Mouse (Mus musculus): ENCODE results near the gene 9130213A22Rik. TPM values are rescaled to one million over a fixed set of nuclear protein-coding genes. Genes with fewer than 3 reads are reported as not detected.

The 9130213A22Rik gene
- polyA plus RNA-seq, 2 experiments, result 0.41 to 1.1 TPM

- WGBS, result 73% methylated on average over 7 of the region's 7 CpGs
- TF ChIP-seq POLR2A (IDR thresholded peaks at IDR 0.05; ENCODE audit: borderline replicate concordance, extremely low read depth, insufficient read depth, insufficient read length), result no peak
- no peak for DNase-seq (ENCODE audit: low spot score)
Observed at GRCm38 (mm10) chr11:69147546-69147945, 25.2 kb upstream of the 9130213A22Rik start.

GRCm38 (mm10) chr11:69135361-69135760, 13.0 kb upstream of the 9130213A22Rik start:
- Histone ChIP-seq H3K36me3 (ENCODE audit: control insufficient read depth, insufficient read depth, low read length) (no peaks in the 10 kb centered on the region), H3K4me1 (ENCODE audit: control insufficient read depth, insufficient read depth, low read length) (peaks cover 13% of the 10 kb centered on the region), H3K4me3 (replicated peaks; ENCODE audit: low read length) (no peak overlapping the region), H3K9ac (ENCODE audit: low read depth, low read length, severe bottlenecking) (no peak overlapping the region), H3K27me3 (ENCODE audit: control insufficient read depth, insufficient read depth, low read length) (no peaks in the 10 kb centered on the region), H3K27ac (replicated peaks; ENCODE audit: low read depth, low read length) (no peak overlapping the region), H3K9me3 (ENCODE audit: control insufficient read depth, low read length) (no peaks in the 10 kb centered on the region), H3K4me2 (replicated peaks; ENCODE audit: low read depth, low read length, severe bottlenecking) (no peak overlapping the region)
- TF ChIP-seq POLR2A (IDR thresholded peaks at IDR 0.05; ENCODE audit: borderline replicate concordance, extremely low read depth, insufficient read depth, insufficient read length), result no peak
- ATAC-seq (ENCODE audit: low FRiP score, low read depth) (no peak), DNase-seq (ENCODE audit: low spot score) (no peak)
- WGBS, result 82% methylated on average over 6 of the region's 6 CpGs

More at GRCm38 (mm10) chr11:69147546-69147945, 25.2 kb upstream of the 9130213A22Rik start:
- no peak overlapping the region for H3K9ac ChIP-seq (ENCODE audit: low read depth, low read length, severe bottlenecking)
- H3K4me2 ChIP-seq (replicated peaks; ENCODE audit: low read depth, low read length, severe bottlenecking), result no peak overlapping the region
- no peak overlapping the region for H3K4me3 ChIP-seq (replicated peaks; ENCODE audit: low read length)
- no peaks in the 10 kb centered on the region for H3K36me3 ChIP-seq (ENCODE audit: control insufficient read depth, insufficient read depth, low read length)
- no peak overlapping the region for H3K27ac ChIP-seq (replicated peaks; ENCODE audit: low read depth, low read length)
- no peaks in the 10 kb centered on the region for H3K4me1 ChIP-seq (ENCODE audit: control insufficient read depth, insufficient read depth, low read length)
- no peaks in the 10 kb centered on the region for H3K9me3 ChIP-seq (ENCODE audit: control insufficient read depth, low read length)
- ATAC-seq (ENCODE audit: low FRiP score, low read depth), result no peak
- no peaks in the 10 kb centered on the region for H3K27me3 ChIP-seq (ENCODE audit: control insufficient read depth, insufficient read depth, low read length)

GRCm38 (mm10) chr11:69134622-69134968, 12.2 kb upstream of the 9130213A22Rik start:
- Histone ChIP-seq H3K27me3 (ENCODE audit: control insufficient read depth, insufficient read depth, low read length) (no peaks in the 10 kb centered on the region), H3K4me1 (ENCODE audit: control insufficient read depth, insufficient read depth, low read length) (peaks cover 13% of the 10 kb centered on the region), H3K9me3 (ENCODE audit: control insufficient read depth, low read length) (no peaks in the 10 kb centered on the region), H3K9ac (ENCODE audit: low read depth, low read length, severe bottlenecking) (peak overlapping the region; percentile 55; the same call in 1 of the 2 replicates), H3K27ac (replicated peaks; ENCODE audit: low read depth, low read length) (no peak overlapping the region), H3K4me2 (replicated peaks; ENCODE audit: low read depth, low read length, severe bottlenecking) (peak overlapping the region; percentile 78), H3K4me3 (replicated peaks; ENCODE audit: low read length) (peak overlapping the region; percentile 49), H3K36me3 (ENCODE audit: control insufficient read depth, insufficient read depth, low read length) (no peaks in the 10 kb centered on the region)
- no peak for TF ChIP-seq POLR2A (IDR thresholded peaks at IDR 0.05; ENCODE audit: borderline replicate concordance, extremely low read depth, insufficient read depth, insufficient read length)
- no peak for DNase-seq (ENCODE audit: low spot score)
- no peak for ATAC-seq (ENCODE audit: low FRiP score, low read depth)
- WGBS, result 22% methylated on average over 8 of the region's 8 CpGs

- Histone ChIP-seq H3K27me3 (ENCODE audit: control insufficient read depth, insufficient read depth, low read length) (no peaks in the 10 kb centered on the region), H3K4me1 (ENCODE audit: control insufficient read depth, insufficient read depth, low read length) (peaks cover 13% of the 10 kb centered on the region), H3K4me2 (replicated peaks; ENCODE audit: low read depth, low read length, severe bottlenecking) (peak overlapping the region; percentile 78), H3K27ac (replicated peaks; ENCODE audit: low read depth, low read length) (0 out of 2 replicates have a peak overlapping the region, but pooled peaks have one; percentile 38), H3K4me3 (replicated peaks; ENCODE audit: low read length) (peak overlapping the region; percentile 49), H3K9ac (ENCODE audit: low read depth, low read length, severe bottlenecking) (peak overlapping the region; percentile 55), H3K9me3 (ENCODE audit: control insufficient read depth, low read length) (no peaks in the 10 kb centered on the region), H3K36me3 (ENCODE audit: control insufficient read depth, insufficient read depth, low read length) (no peaks in the 10 kb centered on the region)
- peak; percentile 82 for ATAC-seq (ENCODE audit: low FRiP score, low read depth)
- no peak for TF ChIP-seq POLR2A (IDR thresholded peaks at IDR 0.05; ENCODE audit: borderline replicate concordance, extremely low read depth, insufficient read depth, insufficient read length)
- DNase-seq (ENCODE audit: low spot score), result peak; percentile 52
- under 1% methylated on average over 34 of the region's 34 CpGs for WGBS
Observed at GRCm38 (mm10) chr11:69133923-69134621, 11.7 kb upstream of the 9130213A22Rik start.

GRCm38 (mm10) chr11:69133566-69133922, 11.2 kb upstream of the 9130213A22Rik start:
- ATAC-seq (ENCODE audit: low FRiP score, low read depth) (no peak; the same call in 1 of the 2 replicates), DNase-seq (ENCODE audit: low spot score) (no peak)

More at GRCm38 (mm10) chr11:69133566-69133922, 11.2 kb upstream of the 9130213A22Rik start:
- Histone ChIP-seq H3K4me1 (ENCODE audit: control insufficient read depth, insufficient read depth, low read length) (peaks cover 13% of the 10 kb centered on the region), H3K27ac (replicated peaks; ENCODE audit: low read depth, low read length) (no peak overlapping the region), H3K9ac (ENCODE audit: low read depth, low read length, severe bottlenecking) (peak overlapping the region; percentile 55), H3K27me3 (ENCODE audit: control insufficient read depth, insufficient read depth, low read length) (no peaks in the 10 kb centered on the region), H3K9me3 (ENCODE audit: control insufficient read depth, low read length) (no peaks in the 10 kb centered on the region), H3K4me3 (replicated peaks; ENCODE audit: low read length) (peak overlapping the region; percentile 49), H3K4me2 (replicated peaks; ENCODE audit: low read depth, low read length, severe bottlenecking) (peak overlapping the region; percentile 78), H3K36me3 (ENCODE audit: control insufficient read depth, insufficient read depth, low read length) (no peaks in the 10 kb centered on the region)
- no peak for TF ChIP-seq POLR2A (IDR thresholded peaks at IDR 0.05; ENCODE audit: borderline replicate concordance, extremely low read depth, insufficient read depth, insufficient read length)
- 18% methylated on average over 5 of the region's 5 CpGs for WGBS
